Mouse (Mus musculus): ENCODE measurements around the gene Mrpl49. TPM values are rescaled to one million over a fixed set of nuclear protein-coding genes. Genes with fewer than 3 reads are reported as not detected.
A peak's percentile ranks its signal among the peaks of the same experiment; 100 is the strongest.
"Not testable (repeated sequence)": the region's sequence is repeated elsewhere in the genome, so short reads cannot be mapped to it uniquely, and the experiment has no call there.

Mrpl49 gene
- total and polyA plus RNA-seq, 3 experiments = 41.8 to 46.9 (median 46.6) TPM

- H3K4me3 ChIP-seq (ENCODE audit: low read depth, low read length) = peak overlapping the region; percentile 90
- H3K9me3 ChIP-seq (replicated peaks) = no peaks in the 10 kb centered on the region
- no peaks in the 10 kb centered on the region for H3K27me3 ChIP-seq (ENCODE audit: insufficient read depth, low read length)
- peaks cover 53% of the 10 kb centered on the region for H3K4me1 ChIP-seq (ENCODE audit: insufficient read depth, low read depth, low read length)
- peak; percentile 44 for DNase-seq (ENCODE audit: low spot score)
- 0 out of 2 replicates have a peak, but pooled peaks have one; percentile 35 for ATAC-seq (ENCODE audit: extremely low read depth, insufficient number of reproducible peaks, low FRiP score, poor library complexity, severe bottlenecking)
- H3K36me3 ChIP-seq (replicated peaks) = peaks cover 47% of the 10 kb centered on the region
- TF ChIP-seq TAL1 (conservative IDR thresholded peaks at IDR 0.05; ENCODE audit: low read depth, low read length) = no peak
- no peak for TF ChIP-seq GATA1 (IDR thresholded peaks at IDR 0.05; ENCODE audit: borderline replicate concordance, low read length)
- no peak for TF ChIP-seq CTCF (IDR thresholded peaks at IDR 0.05; ENCODE audit: low read depth, low read length)
- TF ChIP-seq POLR2AphosphoS5 (IDR thresholded peaks at IDR 0.05; ENCODE audit: insufficient replicate concordance, low read depth, low read length) = no peak
- TF ChIP-seq GATA2 (IDR thresholded peaks at IDR 0.05; ENCODE audit: borderline replicate concordance, low read depth, low read length) = no peak
Measured at GRCm38 (mm10) chr19:6045366-6046293, 12.0 kb downstream of the Mrpl49 start.

- not testable (repeated sequence) for H3K9me3 ChIP-seq (replicated peaks); ATAC-seq (ENCODE audit: extremely low read depth, insufficient number of reproducible peaks, low FRiP score, poor library complexity, severe bottlenecking); DNase-seq (ENCODE audit: low spot score); H3K4me3 ChIP-seq (ENCODE audit: low read depth, low read length); H3K27me3 ChIP-seq (ENCODE audit: insufficient read depth, low read length)
- Histone ChIP-seq H3K36me3 (replicated peaks) (peaks cover 32% of the 10 kb centered on the region), H3K4me1 (ENCODE audit: insufficient read depth, low read depth, low read length) (peaks cover 39% of the 10 kb centered on the region)
Measured at GRCm38 (mm10) chr19:6044102-6044501, 13.5 kb downstream of the Mrpl49 start.

GRCm38 (mm10) chr19:6042293-6042692 is 15.3 kb downstream of the Mrpl49 start:
- Histone ChIP-seq H3K4me3 (ENCODE audit: low read depth, low read length) (no peak overlapping the region), H3K9me3 (replicated peaks) (no peaks in the 10 kb centered on the region), H3K27me3 (ENCODE audit: insufficient read depth, low read length) (no peaks in the 10 kb centered on the region), H3K36me3 (replicated peaks) (peaks cover 15% of the 10 kb centered on the region), H3K4me1 (ENCODE audit: insufficient read depth, low read depth, low read length) (peaks cover 26% of the 10 kb centered on the region)
- ATAC-seq (ENCODE audit: extremely low read depth, insufficient number of reproducible peaks, low FRiP score, poor library complexity, severe bottlenecking) = no peak
- no peak for TF ChIP-seq GATA1 (IDR thresholded peaks at IDR 0.05; ENCODE audit: borderline replicate concordance, low read length)
- TF ChIP-seq GATA2 (IDR thresholded peaks at IDR 0.05; ENCODE audit: borderline replicate concordance, low read depth, low read length) = no peak
- no peak for TF ChIP-seq POLR2AphosphoS5 (IDR thresholded peaks at IDR 0.05; ENCODE audit: insufficient replicate concordance, low read depth, low read length)
- no peak for TF ChIP-seq CTCF (IDR thresholded peaks at IDR 0.05; ENCODE audit: low read depth, low read length)
- TF ChIP-seq TAL1 (conservative IDR thresholded peaks at IDR 0.05; ENCODE audit: low read depth, low read length) = no peak
- DNase-seq (ENCODE audit: low spot score) = no peak

- H3K27me3 ChIP-seq (ENCODE audit: insufficient read depth, low read length) = 0 out of 2 replicates have a peak, but pooled peaks cover 2% of the 10 kb centered on the region
- peaks cover 19% of the 10 kb centered on the region for H3K4me1 ChIP-seq (ENCODE audit: insufficient read depth, low read depth, low read length)
- H3K9me3 ChIP-seq (replicated peaks) = no peaks in the 10 kb centered on the region
- no peak for DNase-seq (ENCODE audit: low spot score)
- TF ChIP-seq TAL1 (conservative IDR thresholded peaks at IDR 0.05; ENCODE audit: low read depth, low read length) (no peak), GATA1 (IDR thresholded peaks at IDR 0.05; ENCODE audit: borderline replicate concordance, low read length) (no peak)
- no peak for ATAC-seq (ENCODE audit: extremely low read depth, insufficient number of reproducible peaks, low FRiP score, poor library complexity, severe bottlenecking)
- H3K36me3 ChIP-seq (replicated peaks) = peaks cover 15% of the 10 kb centered on the region
- no peak overlapping the region for H3K4me3 ChIP-seq (ENCODE audit: low read depth, low read length)
Measured at GRCm38 (mm10) chr19:6040002-6040401, 17.6 kb downstream of the Mrpl49 start.

GRCm38 (mm10) chr19:6038326-6038725 is 19.3 kb downstream of the Mrpl49 start:
- TF ChIP-seq POLR2AphosphoS5 (IDR thresholded peaks at IDR 0.05; ENCODE audit: insufficient replicate concordance, low read depth, low read length) = no peak
- no peak for TF ChIP-seq GATA2 (IDR thresholded peaks at IDR 0.05; ENCODE audit: borderline replicate concordance, low read depth, low read length)
- no peak for TF ChIP-seq CTCF (IDR thresholded peaks at IDR 0.05; ENCODE audit: low read depth, low read length)
- no peak for TF ChIP-seq GATA1 (IDR thresholded peaks at IDR 0.05; ENCODE audit: borderline replicate concordance, low read length)
- TF ChIP-seq TAL1 (conservative IDR thresholded peaks at IDR 0.05; ENCODE audit: low read depth, low read length) = no peak
- Histone ChIP-seq H3K9me3 (replicated peaks) (no peaks in the 10 kb centered on the region), H3K36me3 (replicated peaks) (peaks cover 13% of the 10 kb centered on the region), H3K4me1 (ENCODE audit: insufficient read depth, low read depth, low read length) (peaks cover 13% of the 10 kb centered on the region), H3K27me3 (ENCODE audit: insufficient read depth, low read length) (0 out of 2 replicates have a peak, but pooled peaks cover 2% of the 10 kb centered on the region), H3K4me3 (ENCODE audit: low read depth, low read length) (no peak overlapping the region)
- no peak for ATAC-seq (ENCODE audit: extremely low read depth, insufficient number of reproducible peaks, low FRiP score, poor library complexity, severe bottlenecking)
- DNase-seq (ENCODE audit: low spot score) = no peak

- ATAC-seq (ENCODE audit: extremely low read depth, insufficient number of reproducible peaks, low FRiP score, poor library complexity, severe bottlenecking) = no peak
- DNase-seq (ENCODE audit: low spot score) = no peak
- TF ChIP-seq POLR2AphosphoS5 (IDR thresholded peaks at IDR 0.05; ENCODE audit: insufficient replicate concordance, low read depth, low read length) (no peak), TAL1 (conservative IDR thresholded peaks at IDR 0.05; ENCODE audit: low read depth, low read length) (no peak), GATA1 (IDR thresholded peaks at IDR 0.05; ENCODE audit: borderline replicate concordance, low read length) (no peak), GATA2 (IDR thresholded peaks at IDR 0.05; ENCODE audit: borderline replicate concordance, low read depth, low read length) (no peak), CTCF (IDR thresholded peaks at IDR 0.05; ENCODE audit: low read depth, low read length) (no peak)
Measured at GRCm38 (mm10) chr19:6037695-6038094, 19.9 kb downstream of the Mrpl49 start.

More at GRCm38 (mm10) chr19:6037695-6038094, 19.9 kb downstream of the Mrpl49 start:
- Histone ChIP-seq H3K27me3 (ENCODE audit: insufficient read depth, low read length) (peaks cover 4% of the 10 kb centered on the region; the same call in 1 of the 2 replicates), H3K4me3 (ENCODE audit: low read depth, low read length) (no peak overlapping the region), H3K9me3 (replicated peaks) (no peaks in the 10 kb centered on the region), H3K36me3 (replicated peaks) (peaks cover 13% of the 10 kb centered on the region), H3K4me1 (ENCODE audit: insufficient read depth, low read depth, low read length) (peaks cover 14% of the 10 kb centered on the region)
